19 mouse cellular contexts compared by ENCODE assay signal in the genomic region with DNA sequence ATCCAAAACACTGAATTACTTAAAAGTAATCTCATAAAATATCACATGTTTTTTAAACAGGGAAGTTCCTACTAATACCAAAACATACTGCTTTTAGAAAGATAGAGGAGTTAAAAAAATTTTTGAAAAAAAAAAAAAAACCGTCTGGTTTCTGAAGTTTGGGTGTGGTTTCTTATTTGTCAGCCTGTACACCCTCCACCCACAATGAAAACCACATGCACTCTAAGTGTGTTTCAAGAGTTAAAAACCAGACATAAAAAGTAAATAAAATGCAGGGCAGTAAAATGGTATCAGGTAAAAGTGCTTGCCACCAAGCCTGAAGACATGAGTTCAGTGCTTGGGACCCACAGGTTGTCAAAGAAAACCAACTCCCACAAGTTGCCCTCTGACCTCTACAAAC. TPM values are rescaled to one million over a fixed set of nuclear protein-coding genes. Genes with fewer than 3 reads are reported as not detected.
DNase-seq lines count a peak whose midpoint lies in the region; ATAC-seq and TF ChIP-seq lines count a peak whose summit lies in the region.
"Had no signal": no experiment of that assay in that cellular context is flagged by ENCODE, and none has a peak within 500 bp of the region (broad histone marks: within the 10 kb centered on the region; RNA-seq: fewer than 3 reads in every experiment).

No protein-coding gene starts in this region.

- 71% methylated on average over 1 of the region's 1 CpGs for WGBS in forebrain, postnatal 0 days

- no peak for TF ChIP-seq POLR2A in CH12.LX (IDR thresholded peaks at IDR 0.05; ENCODE audit: low read depth, low read length)

- H3K4me1 ChIP-seq in CH12.LX (ENCODE audit: control insufficient read depth in 1 of 2, insufficient read depth in 2 of 2), result peaks cover 7 to 49% of the 10 kb centered on the region in 2 experiments; a peak in 3 of 4 replicates
- peaks cover 8% of the 10 kb centered on the region for H3K4me1 ChIP-seq in forebrain, postnatal 0 days (ENCODE audit: insufficient read depth)

- no peak overlapping the region; the same call in 1 of the 2 replicates for H3K4me2 ChIP-seq in CH12.LX (ENCODE audit: insufficient read depth, low read depth, poor library complexity, severe bottlenecking)
- H3K4me2 ChIP-seq in forebrain, postnatal 0 days (ENCODE audit: low read depth), result no peak overlapping the region
- H3K4me2 ChIP-seq: intestine, embryonic 15.5 days; limb, embryonic 12.5 days; lung, embryonic 14.5 days had no signal

- no peak for TF ChIP-seq CTCF in CH12.LX (conservative IDR thresholded peaks at IDR 0.05 in 1 of 2, IDR thresholded peaks at IDR 0.05 in 1 of 2; ENCODE audit: low read depth in 2 of 2, low read length in 2 of 2)
- TF ChIP-seq CTCF in forebrain, postnatal 0 days (IDR thresholded peaks at IDR 0.05; ENCODE audit: low read depth), result no peak

- TF ChIP-seq RAD21 in CH12.LX (IDR thresholded peaks at IDR 0.05; ENCODE audit: low read depth, low read length), result no peak

- no peak for ATAC-seq in forebrain, postnatal 0 days
- ATAC-seq: intestine, embryonic 15.5 days; midbrain, embryonic 16.5 days had no signal

- no peak overlapping the region for H3K27ac ChIP-seq in CH12.LX (ENCODE audit: insufficient read depth, low read depth)
- H3K27ac ChIP-seq in forebrain, postnatal 0 days (ENCODE audit: low read depth, low read length), result no peak overlapping the region
- H3K27ac ChIP-seq: forebrain, embryonic 10.5 days; heart, adult 2 months; intestine, embryonic 15.5 days; kidney, postnatal 0 days; limb, embryonic 12.5 days had no signal

- peaks cover 56% of the 10 kb centered on the region for H3K79me2 ChIP-seq in CH12.LX (replicated peaks; ENCODE audit: control insufficient read depth, extremely low read depth, insufficient read depth, poor library complexity, severe bottlenecking)

- DNase-seq in thymus, postnatal 0 days (ENCODE audit: low spot score), result peak; percentile 31
- no peak for DNase-seq in thymus, postnatal 10 days (ENCODE audit: low spot score in 2 of 2)
- no peak for DNase-seq in CH12.LX (ENCODE audit: extremely low read depth)
- peak; percentile 73 for DNase-seq in induced T-regulatory cell, adult 2 months (ENCODE audit: low read depth)
- DNase-seq in layer of hippocampus, postnatal 14 days (ENCODE audit: low spot score in 2 of 2), result no peak
- DNase-seq in forebrain, postnatal 0 days, result no peak
- no peak for DNase-seq in embryo, embryonic 10 days (ENCODE audit: low spot score)
- DNase-seq: cerebellum, adult 9-11 months; gastrocnemius, postnatal 14 days; heart, adult 2 months; lung, embryonic 14.5 days; right cerebral cortex, adult 18-20 months; spleen, adult 18-20 months had no signal

- H3K36me3 ChIP-seq in CH12.LX (replicated peaks in 1 of 2; ENCODE audit: control insufficient read depth in 1 of 2, insufficient read depth in 1 of 2, low read length in 1 of 2), result peaks cover 21 to 28% of the 10 kb centered on the region in 2 experiments
- peaks cover 15% of the 10 kb centered on the region for H3K36me3 ChIP-seq in forebrain, postnatal 0 days (ENCODE audit: insufficient read depth)

- in situ Hi-C loops in CH12.LX (cut with MboI; ENCODE audit: low pct_ligation_motif_present, low pct_unique_long_range_greater_than_20kb, low sequenced_read_pairs), result no loop called here

- peaks cover 2% of the 10 kb centered on the region for H3K9me3 ChIP-seq in CH12.LX (replicated peaks; ENCODE audit: low read length)
- no peaks in the 10 kb centered on the region for H3K9me3 ChIP-seq in forebrain, postnatal 0 days (ENCODE audit: low read length)
- H3K9me3 ChIP-seq: forebrain, embryonic 10.5 days; G1E; intestine, embryonic 15.5 days; limb, embryonic 12.5 days had no signal

- H3K9ac ChIP-seq in CH12.LX (ENCODE audit: insufficient read depth, low read depth), result no peak overlapping the region
- no peak overlapping the region for H3K9ac ChIP-seq in forebrain, postnatal 0 days
- H3K9ac ChIP-seq: intestine, embryonic 15.5 days; limb, embryonic 12.5 days; lung, embryonic 14.5 days had no signal

- no peak overlapping the region for H3K4me3 ChIP-seq in CH12.LX (replicated peaks in 1 of 3; ENCODE audit: low read depth in 2 of 3, low read length in 2 of 3, poor library complexity in 1 of 3)
- no peak overlapping the region for H3K4me3 ChIP-seq in forebrain, postnatal 0 days (ENCODE audit: low read depth, low read length)
- H3K4me3 ChIP-seq: forebrain, embryonic 10.5 days; heart, adult 2 months; intestine, embryonic 15.5 days; limb, embryonic 12.5 days had no signal

- H3K27me3 ChIP-seq in CH12.LX (replicated peaks), result no peaks in the 10 kb centered on the region
- no peaks in the 10 kb centered on the region for H3K27me3 ChIP-seq in forebrain, postnatal 0 days (ENCODE audit: insufficient read depth, low read length)
- H3K27me3 ChIP-seq: intestine, embryonic 15.5 days; limb, embryonic 12.5 days had no signal

- dilution Hi-C loops in CH12.LX (cut with MboI; ENCODE audit: extremely low pct_ligation_motif_present, extremely low pct_unique_long_range_greater_than_20kb, low sequenced_read_pairs), result no loop called here

- TF ChIP-seq EP300 in CH12.LX (IDR thresholded peaks at IDR 0.05; ENCODE audit: low read length), result no peak

TF ChIP-seq in CH12.LX, 34 proteins besides CTCF, POLR2A, EP300 and RAD21:
- TF ChIP-seq SIN3A (IDR thresholded peaks at IDR 0.05; ENCODE audit: low read length) (no peak), ZNF384 (IDR thresholded peaks at IDR 0.05; ENCODE audit: low read depth, low read length) (peak; percentile 88)

RNA-seq across cellular contexts. Expression of a gene that starts 4.1 kb away (rescaled TPM):
- polyA plus RNA-seq in thymus, postnatal 0 days (2015; fragmentation: Nextera tagmentation; extraction: Ambion mirVana), result 95.4 and 121 TPM in 2 replicates
- 25.9 and 29.0 TPM in 2 replicates for total RNA-seq in CH12.LX (2012; rRNA removed)
- total RNA-seq in CH12.LX (2014; rRNA removed), result 56.0 and 56.4 TPM in 2 replicates
- polyA plus RNA-seq in CH12.LX (2012; ENCODE audit: insufficient read length, low read depth), result 50.9 and 56.0 TPM in 2 replicates
- 10 to 100 TPM; 57.0 to 61.1 TPM for total RNA-seq in layer of hippocampus, postnatal 14 days (2021)
- total RNA-seq in forebrain, postnatal 0 days (2014; rRNA removed), result 49.0 and 58.8 TPM in 2 replicates
- 32.8 and 43.7 TPM in 2 replicates for polyA plus RNA-seq in forebrain, postnatal 0 days (2015; fragmentation: Nextera tagmentation; extraction: Ambion mirVana)

RNA-seq across cellular contexts. Expression of a gene that starts 28.7 kb away (rescaled TPM):
- polyA plus RNA-seq in thymus, postnatal 0 days (2015; fragmentation: Nextera tagmentation; extraction: Ambion mirVana), result 723 and 729 TPM in 2 replicates
- total RNA-seq in CH12.LX (2012; rRNA removed) (171 and 266 TPM in 2 replicates), CH12.LX (2014; rRNA removed) (380 and 479 TPM in 2 replicates)
- polyA plus RNA-seq in CH12.LX (2012; ENCODE audit: insufficient read length, low read depth), result 687 and 712 TPM in 2 replicates
- total RNA-seq in layer of hippocampus, postnatal 14 days (2021), result 100 to 1,000 TPM; 127 to 160 TPM
- 263 and 287 TPM in 2 replicates for total RNA-seq in forebrain, postnatal 0 days (2014; rRNA removed)
- polyA plus RNA-seq in forebrain, postnatal 0 days (2015; fragmentation: Nextera tagmentation; extraction: Ambion mirVana), result 367 and 416 TPM in 2 replicates

RNA-seq across cellular contexts. Expression of a gene that starts 52.0 kb away (rescaled TPM):
- 64.7 and 65.8 TPM in 2 replicates for polyA plus RNA-seq in thymus, postnatal 0 days (2015; fragmentation: Nextera tagmentation; extraction: Ambion mirVana)
- total RNA-seq in CH12.LX (2012; rRNA removed), result 40.1 and 41.3 TPM in 2 replicates
- total RNA-seq in CH12.LX (2014; rRNA removed), result 62.9 and 68.5 TPM in 2 replicates
- polyA plus RNA-seq in CH12.LX (2012; ENCODE audit: insufficient read length, low read depth), result 68.6 and 85.2 TPM in 2 replicates
- total RNA-seq in layer of hippocampus, postnatal 14 days (2021), result 10 to 100 TPM; 76.2 to 77.7 TPM
- 69.2 and 77.3 TPM in 2 replicates for total RNA-seq in forebrain, postnatal 0 days (2014; rRNA removed)
- polyA plus RNA-seq in forebrain, postnatal 0 days (2015; fragmentation: Nextera tagmentation; extraction: Ambion mirVana), result 63.4 and 72.9 TPM in 2 replicates

Comparison
In these comparisons a context has a peak if more than half of its experiments do, and no peak if none do; other contexts are left out.
1. DNase-seq: peak in thymus, postnatal 0 days (single experiment) and induced T-regulatory cell, adult 2 months (single experiment); none in thymus, postnatal 10 days (0 of 2), CH12.LX (single experiment), layer of hippocampus, postnatal 14 days (0 of 2), forebrain, postnatal 0 days (single experiment) and embryo, embryonic 10 days (single experiment).